Mouse (Mus musculus) G1E (cell line): ENCODE results near the gene Zfp934. TPM values are rescaled to one million over a fixed set of nuclear protein-coding genes. Genes with fewer than 3 reads are reported as not detected.

Experiments used
- polyA plus RNA-seq: library from polyadenylated mRNA; stranded (reverse); fragments of >175 nt; gene quantifications from 2 replicates; pipeline ENCODE4 v1.2.3, GENCODE M21; 2012
- total RNA-seq, 2 experiments: library from RNA; stranded (forward) in 1 of 2; stranded (reverse) in 1 of 2; fragments of 200-1000 nt in 1 of 2; fragments of >200 nt in 1 of 2; fragmentation: Nextera tagmentation in 1 of 2; gene quantifications; 2 replicates each; pipeline ENCODE4 v1.2.3; 2014 to 2017

The Zfp934 gene
- total and polyA plus RNA-seq, 3 experiments, result 0.28 to 16.4 (median 8.1) TPM

Other genes with a start within 250 kb of the Zfp934 start
- 6.9 and 8.8 TPM in 2 replicates for gene Gm3604, start 188.0 kb downstream of the Zfp934 start, total RNA-seq (2014; fragmentation: Nextera tagmentation)
- 6.7 and 8.3 TPM in 2 replicates for gene Gm3604, start 188.0 kb downstream of the Zfp934 start, total RNA-seq (2017)
- gene Gm3604, start 188.0 kb downstream of the Zfp934 start, polyA plus RNA-seq, result 0.14 and 0.35 TPM in 2 replicates
- gene Gm49359, start 104.4 kb downstream of the Zfp934 start, total RNA-seq (2014; fragmentation: Nextera tagmentation), result 19.2 and 31.2 TPM in 2 replicates
- 13.1 and 18.5 TPM in 2 replicates for gene Gm49359, start 104.4 kb downstream of the Zfp934 start, total RNA-seq (2017)
- 0.70 and 1.1 TPM in 2 replicates for gene Gm49359, start 104.4 kb downstream of the Zfp934 start, polyA plus RNA-seq
- gene Zfp935, start 12.7 kb downstream of the Zfp934 start, total RNA-seq (2014; fragmentation: Nextera tagmentation), result 1.3 and 6.5 TPM in 2 replicates
- gene Zfp935, start 12.7 kb downstream of the Zfp934 start, total RNA-seq (2017), result 0.06 TPM in 1 of 2 replicates, not detected in the other
- gene Zfp935, start 12.7 kb downstream of the Zfp934 start, polyA plus RNA-seq, result 0.29 TPM in 1 of 2 replicates, not detected in the other
- not detected in 2 replicates for gene 6720489N17Rik, start 53.0 kb upstream of the Zfp934 start, total RNA-seq (2014; fragmentation: Nextera tagmentation)
- 0.05 TPM in 1 of 2 replicates, not detected in the other for gene 6720489N17Rik, start 53.0 kb upstream of the Zfp934 start, total RNA-seq (2017)
- not detected in 2 replicates for gene 6720489N17Rik, start 53.0 kb upstream of the Zfp934 start, polyA plus RNA-seq
- not detected in 2 replicates for gene Platr25, start 189.5 kb upstream of the Zfp934 start, total RNA-seq (2014; fragmentation: Nextera tagmentation)
- gene Platr25, start 189.5 kb upstream of the Zfp934 start, total RNA-seq (2017), result 0.29 and 0.49 TPM in 2 replicates
- gene Platr25, start 189.5 kb upstream of the Zfp934 start, polyA plus RNA-seq, result not detected in 2 replicates
- gene Gm5141, start 214.6 kb upstream of the Zfp934 start, total RNA-seq (2014; fragmentation: Nextera tagmentation), result not detected in 2 replicates
- 0.06 and 0.11 TPM in 2 replicates for gene Gm5141, start 214.6 kb upstream of the Zfp934 start, total RNA-seq (2017)
- not detected in 2 replicates for gene Gm5141, start 214.6 kb upstream of the Zfp934 start, polyA plus RNA-seq